Mouse (Mus musculus): Measurements from ENCODE around the gene Ppy. TPM values are rescaled to one million over a fixed set of nuclear protein-coding genes. Genes with fewer than 3 reads are reported as not detected.
A peak's percentile ranks its signal among the peaks of the same experiment; 100 is the strongest.

Gene Ppy
- total RNA-seq, 1 experiment from 2014 or later: not detected

DNA sequence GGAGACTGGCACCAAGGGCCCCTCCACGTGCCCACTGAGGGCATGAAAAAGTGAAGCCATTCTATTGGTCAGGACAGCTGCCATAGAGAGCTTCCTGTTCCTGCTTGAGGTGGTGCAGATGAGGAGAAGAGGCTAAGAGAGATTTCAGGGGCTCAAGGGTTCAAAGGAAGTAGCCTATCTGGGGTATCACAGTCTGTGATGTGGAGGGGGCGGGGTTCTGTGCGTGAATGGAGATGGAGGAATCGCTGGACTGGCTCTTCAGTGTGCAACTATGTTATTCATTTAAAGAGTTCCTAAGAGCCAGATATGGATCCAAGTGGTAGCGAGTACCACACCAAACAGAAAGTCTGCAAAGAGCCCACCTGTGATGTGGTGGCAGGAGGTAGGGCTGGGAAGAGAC, 4.7 kb downstream of the Ppy start:
- ATAC-seq (replicated peaks; ENCODE audit: insufficient number of reproducible peaks, low FRiP score, low TSS enrichment, poor library complexity, severe bottlenecking): no peak

DNA sequence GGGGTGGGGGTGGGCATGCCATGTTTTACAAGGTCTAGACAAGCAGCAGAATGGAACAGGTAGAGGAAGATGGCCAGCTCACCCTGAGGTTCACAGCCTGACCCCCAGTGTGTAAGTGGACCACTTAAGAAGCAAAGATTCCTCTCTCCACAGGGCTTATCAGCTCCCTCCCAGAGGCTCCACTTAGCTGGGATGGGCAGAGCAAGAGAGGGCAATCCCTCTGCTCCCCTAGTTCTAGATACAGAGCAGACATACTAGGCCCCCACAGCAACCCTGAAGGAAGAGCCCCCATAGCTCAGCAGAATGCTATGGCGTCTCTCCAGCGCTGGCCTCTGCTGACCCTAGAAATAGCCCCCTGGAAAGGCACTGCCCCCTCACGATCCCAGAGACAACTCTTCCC, 5.4 kb downstream of the Ppy start:
- ATAC-seq (replicated peaks; ENCODE audit: insufficient number of reproducible peaks, low FRiP score, low TSS enrichment, poor library complexity, severe bottlenecking): no peak

DNA sequence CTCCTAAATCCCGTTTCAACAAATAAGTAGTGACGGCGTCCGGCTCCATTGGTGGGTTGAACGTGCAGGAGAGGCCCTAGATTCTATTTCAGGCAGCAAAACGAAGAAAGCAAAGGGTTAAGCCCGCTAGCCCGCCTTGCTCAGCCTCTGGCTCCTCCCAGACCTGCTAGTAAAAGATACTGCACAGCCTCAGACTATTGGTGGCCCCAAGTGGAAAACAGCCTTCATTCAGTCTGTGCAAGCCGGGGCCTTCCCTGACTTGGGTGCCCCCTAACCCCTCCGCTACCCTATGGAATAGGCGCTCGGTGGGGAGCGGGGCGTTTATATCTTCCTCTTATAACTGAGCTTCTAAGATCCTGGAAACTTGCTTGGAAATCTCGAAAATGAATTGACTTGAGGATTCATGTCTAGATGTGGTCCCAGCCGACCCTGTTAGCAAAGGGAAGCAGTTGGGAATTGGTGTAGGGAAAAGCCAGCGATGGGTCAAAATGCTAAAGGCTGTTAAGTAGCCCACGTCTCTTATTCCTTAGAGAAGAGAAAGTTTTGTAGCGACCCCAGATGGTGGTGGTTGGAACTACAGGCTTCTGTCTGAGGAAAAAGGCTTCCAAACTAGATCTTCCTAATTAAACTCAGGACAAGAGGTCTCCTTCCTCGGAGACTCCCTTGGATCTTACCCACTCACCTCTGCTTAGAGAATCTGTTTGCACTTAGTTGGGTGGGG, 11.9 kb downstream of the Ppy start:
- ATAC-seq (replicated peaks; ENCODE audit: insufficient number of reproducible peaks, low FRiP score, low TSS enrichment, poor library complexity, severe bottlenecking): no peak

DNA sequence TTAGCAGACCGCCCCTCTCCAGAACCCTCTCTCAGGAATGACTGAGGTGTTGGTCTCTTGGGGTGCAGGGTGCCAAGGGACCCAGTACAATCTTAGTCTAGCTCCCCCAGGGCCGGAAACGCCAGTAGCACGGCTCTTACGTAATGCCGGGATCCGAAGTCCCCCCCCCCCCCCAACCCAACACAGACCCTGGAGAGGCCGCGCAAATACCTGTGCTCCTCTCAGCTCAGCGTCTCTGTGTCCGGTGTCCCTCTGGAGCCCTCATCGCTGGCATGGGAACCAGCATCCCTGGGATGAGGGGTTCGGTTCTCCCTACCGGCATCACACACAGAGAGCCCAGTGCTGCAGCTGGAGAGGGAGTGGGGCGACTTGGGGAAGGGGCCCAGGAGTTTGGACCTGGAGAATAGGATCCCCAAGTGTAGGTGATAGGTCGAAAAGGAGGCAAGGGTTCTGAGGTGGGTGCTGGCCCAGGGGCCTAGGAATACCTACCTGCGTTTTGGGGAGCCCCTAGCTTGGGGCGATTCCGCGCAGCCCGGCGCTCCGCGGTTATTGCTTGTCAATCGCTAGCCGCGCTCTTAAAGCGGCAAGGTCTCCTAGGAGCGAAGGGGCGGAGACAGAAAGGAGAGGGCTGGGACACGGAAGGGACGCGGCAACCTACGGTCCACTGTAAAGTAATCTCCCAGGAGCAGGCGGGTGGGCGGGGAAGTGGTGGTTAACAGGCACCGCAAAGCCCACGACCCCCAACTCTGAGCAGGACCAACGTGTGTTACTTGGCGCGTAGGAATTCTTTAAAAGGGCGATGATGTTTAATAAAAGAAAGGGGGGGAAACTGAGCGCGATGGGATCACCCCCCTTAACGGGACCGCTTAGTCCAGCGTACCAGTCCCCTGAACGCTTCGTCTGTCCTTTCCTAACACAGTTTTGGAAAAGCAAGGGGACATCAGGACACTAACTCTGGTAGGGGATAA, 12.9 kb downstream of the Ppy start, which contains the start of gene Mpp2:
Gene Mpp2, minus strand, starts transcription at position 585 of the 968 bp plus-strand sequence.
- no peak for ATAC-seq (replicated peaks; ENCODE audit: insufficient number of reproducible peaks, low FRiP score, low TSS enrichment, poor library complexity, severe bottlenecking)

DNA sequence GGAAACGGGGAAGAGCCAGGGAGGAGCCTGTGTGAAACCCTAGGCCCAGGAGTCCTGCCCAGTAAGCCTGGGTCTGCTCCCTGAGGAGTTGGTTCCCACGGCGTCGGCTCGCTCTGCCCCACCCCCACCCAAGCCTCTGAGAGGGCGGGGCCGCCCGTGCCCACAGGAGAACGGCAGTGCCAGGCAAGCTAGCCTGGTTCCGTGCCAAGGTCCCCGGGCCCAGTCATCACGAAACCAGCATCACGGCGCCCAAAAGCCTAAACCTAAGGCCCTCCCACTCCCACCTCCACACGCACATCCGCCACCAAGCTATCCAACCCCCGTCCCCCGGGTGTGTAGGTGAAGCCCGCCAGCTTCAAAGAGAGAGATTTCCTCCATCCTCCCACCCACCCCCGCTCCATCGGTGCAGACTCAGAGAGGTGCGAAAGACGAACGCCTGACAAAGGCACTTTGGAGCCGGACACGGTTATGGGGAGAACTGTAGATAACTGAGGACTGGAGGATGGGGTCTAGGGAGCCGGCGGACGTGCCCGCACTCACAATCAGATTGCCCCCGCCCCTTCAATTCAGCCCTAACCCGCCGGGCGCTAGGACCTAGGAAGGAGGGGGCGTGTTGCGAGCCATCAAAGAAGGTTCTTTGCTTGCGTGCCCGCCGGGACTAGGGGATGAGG, 13.9 kb downstream of the Ppy start:
- 0 out of 2 replicates have a peak, but pooled peaks have one; percentile 16 for ATAC-seq (replicated peaks; ENCODE audit: insufficient number of reproducible peaks, low FRiP score, low TSS enrichment, poor library complexity, severe bottlenecking)

DNA sequence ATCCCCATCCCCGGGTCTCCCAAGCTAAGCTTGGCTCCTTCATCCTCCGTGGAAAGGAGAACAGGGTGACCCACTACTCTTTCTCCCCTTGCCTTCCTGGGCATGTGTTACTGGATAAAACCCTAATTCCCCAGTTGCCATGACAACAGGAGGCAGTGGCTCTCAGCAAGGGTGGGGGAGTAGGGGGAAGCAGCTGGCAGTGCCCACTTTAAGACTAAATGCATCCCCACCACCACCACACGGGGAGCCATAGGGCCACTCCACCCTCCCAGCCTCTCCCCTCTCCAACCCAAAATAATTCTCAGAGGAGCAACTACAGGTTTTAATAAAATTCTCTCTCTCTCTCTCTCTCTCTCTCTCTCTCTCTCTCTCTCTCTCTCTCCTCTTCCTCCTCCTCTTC, 14.8 kb downstream of the Ppy start:
- ATAC-seq (replicated peaks; ENCODE audit: insufficient number of reproducible peaks, low FRiP score, low TSS enrichment, poor library complexity, severe bottlenecking): no peak

DNA sequence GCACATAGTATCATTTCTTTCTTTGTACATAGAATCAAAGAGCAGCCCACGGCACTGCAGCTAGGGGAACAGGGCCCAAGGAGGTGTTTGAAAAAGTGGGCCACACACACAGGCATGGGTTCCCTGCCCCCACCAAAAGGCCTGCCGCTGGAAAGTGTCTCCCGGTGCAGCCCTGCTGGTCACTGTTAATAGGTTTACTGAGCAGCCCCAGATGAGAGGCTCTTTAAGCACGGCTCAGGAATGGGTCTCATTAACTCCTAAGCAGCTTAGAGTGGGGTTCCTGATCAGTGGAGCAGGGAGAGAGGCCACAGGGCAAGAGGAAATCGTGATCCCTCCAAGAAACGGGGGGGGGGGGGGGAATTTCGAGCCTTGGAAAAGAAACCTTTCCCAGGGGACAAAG, 17.0 kb downstream of the Ppy start:
- ATAC-seq (replicated peaks; ENCODE audit: insufficient number of reproducible peaks, low FRiP score, low TSS enrichment, poor library complexity, severe bottlenecking): no peak

DNA sequence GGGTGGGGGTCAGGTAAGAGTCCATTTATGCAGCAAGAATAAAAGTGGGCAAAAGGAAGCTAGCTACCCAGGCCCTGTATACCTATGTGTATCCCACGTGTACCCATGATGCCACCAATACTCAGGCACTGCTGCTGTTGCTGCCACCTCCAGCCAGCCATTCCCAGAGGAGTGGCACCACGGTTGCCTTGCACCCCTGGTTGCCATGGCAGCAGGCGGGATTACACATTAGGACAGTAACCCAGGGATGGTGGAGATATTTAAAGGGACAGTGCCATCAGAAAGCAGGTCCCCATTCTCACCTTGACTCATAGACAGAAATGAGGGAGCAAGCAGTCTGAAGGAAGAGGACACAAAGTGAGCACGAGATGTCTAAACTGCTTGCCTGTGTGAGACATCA, 17.9 kb downstream of the Ppy start:
- ATAC-seq (replicated peaks; ENCODE audit: insufficient number of reproducible peaks, low FRiP score, low TSS enrichment, poor library complexity, severe bottlenecking): no peak

DNA sequence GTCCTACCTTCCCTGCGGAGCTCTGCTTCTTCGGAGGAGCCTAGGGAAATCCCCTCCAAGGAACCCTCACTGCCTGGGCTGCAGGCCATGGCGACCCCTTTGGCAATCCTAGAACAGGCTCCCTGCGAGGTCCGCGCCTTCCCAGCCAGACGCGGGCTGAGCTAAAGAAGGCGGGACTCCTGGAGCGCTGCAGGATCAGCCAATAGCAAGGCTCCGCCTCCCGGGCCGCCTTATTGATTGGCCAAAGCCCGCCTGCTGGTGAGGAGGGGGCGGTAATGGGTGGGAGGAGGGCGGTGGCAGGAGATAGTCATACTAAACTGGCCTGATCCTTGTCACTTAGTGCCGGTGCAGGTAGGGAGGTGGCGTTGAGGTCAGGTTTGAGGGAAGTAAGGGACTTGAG, 18.8 kb downstream of the Ppy start:
- ATAC-seq (replicated peaks; ENCODE audit: insufficient number of reproducible peaks, low FRiP score, low TSS enrichment, poor library complexity, severe bottlenecking): no peak

DNA sequence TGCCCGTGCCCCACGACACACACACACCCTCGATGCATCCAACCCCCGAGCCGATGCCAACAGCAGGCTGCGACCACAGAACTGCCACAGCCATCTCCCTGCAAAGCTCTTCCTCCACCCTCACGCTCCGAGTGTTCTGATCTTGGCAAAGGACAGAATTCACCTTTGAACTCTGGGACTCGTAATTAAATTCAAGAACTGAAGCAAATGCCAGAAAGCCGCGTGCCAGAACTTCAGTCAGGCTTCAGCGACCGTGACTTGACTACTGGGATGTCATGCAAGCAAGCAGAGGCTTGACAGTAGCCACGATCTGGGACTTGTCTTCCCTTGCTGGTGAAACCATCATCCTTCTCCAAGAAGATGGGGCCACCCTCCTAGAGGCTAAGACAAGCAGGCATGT, 27.4 kb downstream of the Ppy start:
- no peak for ATAC-seq (replicated peaks; ENCODE audit: insufficient number of reproducible peaks, low FRiP score, low TSS enrichment, poor library complexity, severe bottlenecking)

DNA sequence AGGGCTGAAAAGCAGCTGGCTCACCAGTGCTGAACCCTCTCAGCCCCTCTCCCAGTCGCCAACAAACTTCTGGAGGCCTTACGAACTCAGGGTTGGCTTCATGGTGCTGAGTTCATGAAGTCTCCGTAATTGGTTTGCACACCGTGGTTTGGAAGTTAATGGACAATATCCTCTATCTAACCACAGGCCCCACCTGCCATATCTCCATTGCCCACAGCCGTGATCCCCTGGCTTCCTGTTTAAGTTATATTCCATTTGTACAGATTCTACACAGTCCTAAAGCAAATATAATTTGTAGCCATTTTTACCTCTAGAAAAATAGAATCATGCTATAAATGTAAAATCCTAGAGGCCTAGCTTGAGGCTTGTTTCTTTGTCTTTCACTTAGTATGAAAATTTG, 28.4 kb downstream of the Ppy start:
- no peak for ATAC-seq (replicated peaks; ENCODE audit: insufficient number of reproducible peaks, low FRiP score, low TSS enrichment, poor library complexity, severe bottlenecking)

DNA sequence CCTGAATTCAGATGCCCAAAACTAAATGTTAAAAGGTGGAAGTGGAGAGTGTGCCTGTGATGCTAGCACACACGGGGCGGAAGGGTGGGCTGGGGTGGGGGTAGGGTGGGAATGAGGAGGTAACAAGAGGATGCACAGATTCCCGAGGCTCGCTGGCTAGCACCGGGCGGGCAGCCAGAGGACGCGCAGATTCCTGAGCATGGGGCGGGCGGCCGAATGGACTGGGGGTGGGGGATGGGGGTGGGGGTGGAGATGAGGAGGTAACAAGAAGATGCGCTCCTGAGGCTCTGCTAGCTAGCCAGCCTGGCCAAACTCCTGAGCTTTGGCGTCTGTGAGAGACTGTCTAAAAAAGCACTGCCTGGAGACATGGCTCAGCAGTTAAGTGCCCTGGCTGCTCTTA, 30.7 kb downstream of the Ppy start:
- no peak for ATAC-seq (replicated peaks; ENCODE audit: insufficient number of reproducible peaks, low FRiP score, low TSS enrichment, poor library complexity, severe bottlenecking)

DNA sequence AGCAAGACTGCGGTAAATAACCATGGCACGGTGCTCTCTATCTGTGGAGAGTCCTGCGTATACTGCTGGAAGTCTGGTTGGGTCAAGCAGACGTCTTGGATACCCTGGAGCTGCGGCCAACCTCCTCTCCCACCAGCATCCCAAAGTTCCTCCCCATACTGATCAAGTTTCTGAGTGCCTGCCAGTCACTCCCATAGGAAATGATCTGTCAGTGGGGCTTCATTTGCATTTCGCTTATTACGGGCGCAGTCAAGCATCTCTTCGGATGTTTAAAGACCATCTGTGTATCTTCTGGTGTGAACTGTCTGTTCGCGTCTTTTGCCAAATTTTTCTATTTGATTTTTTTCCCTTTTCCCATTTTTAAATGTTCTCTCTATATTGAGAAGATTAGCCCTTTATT, 31.5 kb downstream of the Ppy start:
- no peak for ATAC-seq (replicated peaks; ENCODE audit: insufficient number of reproducible peaks, low FRiP score, low TSS enrichment, poor library complexity, severe bottlenecking)

DNA sequence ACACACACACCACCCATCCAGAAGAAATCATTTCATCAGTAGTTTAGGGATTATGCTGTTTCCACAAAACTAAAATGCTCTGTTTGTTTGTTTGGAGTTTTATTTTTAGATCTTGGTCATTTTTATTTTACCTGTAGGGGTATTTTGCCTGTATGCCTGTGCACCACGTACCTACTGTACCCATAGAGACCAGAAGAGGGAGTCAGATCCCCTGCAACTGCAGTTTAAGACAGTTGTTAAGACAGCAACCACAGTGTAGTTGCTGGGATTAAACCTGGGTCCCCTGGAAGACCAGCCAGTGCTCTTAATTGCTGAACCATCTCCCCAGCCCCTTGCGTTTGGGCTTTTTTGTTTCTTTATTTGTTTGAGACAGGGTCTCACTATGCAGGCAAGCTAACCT, 32.1 kb downstream of the Ppy start:
- ATAC-seq (replicated peaks; ENCODE audit: insufficient number of reproducible peaks, low FRiP score, low TSS enrichment, poor library complexity, severe bottlenecking): no peak

DNA sequence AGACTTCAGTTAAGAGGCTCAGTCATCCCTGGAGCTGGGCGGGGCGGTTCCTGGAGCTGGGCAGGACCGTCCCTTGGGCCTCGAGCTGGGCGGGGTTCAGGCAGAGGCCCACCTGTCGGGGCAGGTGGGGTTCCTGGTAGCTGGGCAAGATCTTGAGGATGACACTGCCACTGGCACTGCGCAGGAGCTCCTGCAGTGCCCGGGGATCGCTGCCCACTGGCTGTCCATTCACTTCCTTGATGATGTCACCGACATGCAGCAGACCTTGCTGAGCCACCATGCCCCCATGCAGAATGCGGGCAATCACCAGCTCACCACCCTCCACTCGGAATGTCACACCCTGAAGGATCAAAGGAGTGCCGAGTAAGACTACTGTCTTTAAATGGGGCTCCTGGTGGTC, 38.0 kb downstream of the Ppy start:
- no peak for ATAC-seq (replicated peaks; ENCODE audit: insufficient number of reproducible peaks, low FRiP score, low TSS enrichment, poor library complexity, severe bottlenecking)

DNA sequence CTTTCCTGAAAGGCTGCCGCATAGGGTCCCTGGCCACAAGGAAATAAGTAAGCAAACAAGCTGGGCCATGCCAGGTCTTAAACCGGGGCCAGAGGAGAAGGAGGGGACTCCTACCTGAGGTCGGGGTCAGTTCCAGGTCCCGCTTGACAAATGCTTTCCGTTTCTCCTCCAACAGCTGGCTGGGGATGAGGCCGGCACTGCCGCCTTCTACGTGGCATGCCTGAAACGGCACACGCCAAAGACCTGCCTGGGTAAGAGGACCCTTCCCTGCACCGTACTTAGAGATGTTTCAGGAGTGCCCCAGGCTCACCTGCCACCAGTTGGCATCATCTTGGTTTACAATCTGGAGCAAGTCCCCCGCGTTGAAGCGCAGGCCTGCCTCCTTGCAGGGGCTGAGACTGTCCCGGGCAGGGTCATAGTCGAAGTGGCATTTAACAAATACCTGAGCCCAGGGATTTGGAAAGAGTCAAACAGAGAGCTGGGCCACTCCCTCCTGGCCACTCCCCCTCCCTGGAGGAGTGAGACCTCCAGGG, 39.1 kb downstream of the Ppy start:
- no peak for ATAC-seq (replicated peaks; ENCODE audit: insufficient number of reproducible peaks, low FRiP score, low TSS enrichment, poor library complexity, severe bottlenecking)

DNA sequence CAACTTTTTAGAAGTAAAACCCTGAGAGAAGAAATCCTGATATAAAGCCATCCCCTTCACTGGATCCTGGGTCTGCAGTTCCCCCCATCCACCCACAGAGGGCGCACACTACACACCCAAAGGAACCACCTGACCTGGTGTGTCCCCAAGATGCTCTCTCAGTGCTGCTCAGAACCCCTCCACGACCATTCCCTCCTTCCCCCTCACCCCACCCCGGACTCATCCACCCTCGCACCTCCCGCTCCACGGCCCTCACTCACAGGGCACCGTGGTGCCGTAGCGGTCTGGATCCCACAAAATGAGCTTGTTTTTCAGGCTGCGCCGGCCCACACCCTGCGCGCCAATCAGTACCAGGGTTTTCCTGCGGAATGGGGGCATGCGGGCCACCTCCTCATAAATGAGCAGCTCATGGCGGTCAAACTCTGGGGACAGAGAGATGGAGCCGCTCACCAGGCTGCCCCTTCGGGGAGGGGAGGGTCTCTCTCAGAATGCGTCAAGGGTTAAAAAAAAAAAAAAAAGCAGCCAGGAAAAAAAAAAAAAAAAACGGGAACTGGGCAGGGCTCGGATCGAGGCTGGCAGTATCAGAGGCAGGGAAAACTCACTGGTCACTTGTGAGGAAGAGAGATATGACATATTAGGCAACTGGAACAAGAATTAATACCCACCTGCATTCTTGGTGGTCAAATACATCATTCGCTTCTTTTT, 39.7 kb downstream of the Ppy start:
- ATAC-seq (replicated peaks; ENCODE audit: insufficient number of reproducible peaks, low FRiP score, low TSS enrichment, poor library complexity, severe bottlenecking): peak; percentile 64; the same call in 1 of the 2 replicates

DNA sequence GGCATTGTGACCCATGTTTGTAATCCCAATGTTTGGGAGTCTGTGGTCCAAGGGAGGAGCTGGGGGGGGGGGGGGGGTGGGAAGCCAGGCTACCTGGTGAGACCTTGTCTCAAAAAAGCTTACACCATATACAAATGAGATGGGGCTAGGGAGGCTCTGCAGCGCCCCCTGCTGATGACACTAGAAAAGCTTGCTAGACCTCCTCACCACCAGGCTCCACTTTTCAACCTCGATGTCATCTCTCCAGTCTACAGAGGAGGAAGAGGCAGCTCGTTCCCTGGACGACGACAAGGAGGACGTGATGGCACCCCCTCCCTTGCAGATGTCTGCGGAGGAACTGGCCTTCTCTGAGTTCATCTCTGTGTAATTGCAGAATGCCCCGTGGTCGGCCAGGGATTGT, 47.3 kb downstream of the Ppy start:
- ATAC-seq (replicated peaks; ENCODE audit: insufficient number of reproducible peaks, low FRiP score, low TSS enrichment, poor library complexity, severe bottlenecking): no peak

DNA sequence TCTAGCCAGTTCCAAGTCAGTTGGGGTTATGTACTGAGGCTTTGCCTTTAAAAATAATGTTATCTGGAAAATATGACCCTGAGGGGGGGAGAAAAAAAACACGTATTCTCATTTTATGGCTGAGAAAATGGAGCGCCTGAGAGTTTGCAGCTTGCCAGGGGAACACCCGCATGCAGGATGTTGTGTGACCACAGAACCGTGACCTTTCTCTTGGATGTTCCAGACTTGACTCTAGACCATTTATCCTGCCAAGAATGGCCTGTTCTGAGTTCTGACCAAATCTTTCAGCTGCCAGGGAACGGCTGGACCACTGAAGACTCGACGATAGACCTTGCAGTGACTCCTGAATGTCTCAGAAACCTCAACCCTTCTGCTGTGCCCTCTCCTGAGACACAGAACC, 47.9 kb downstream of the Ppy start:
- ATAC-seq (replicated peaks; ENCODE audit: insufficient number of reproducible peaks, low FRiP score, low TSS enrichment, poor library complexity, severe bottlenecking): no peak
